Mouse (Mus musculus) neutrophil, adult 65 days (primary cell): Measurements from ENCODE around the gene Gm3327. TPM values are rescaled to one million over a fixed set of nuclear protein-coding genes. Genes with fewer than 3 reads are reported as not detected.

Source experiments
- total RNA-seq: library from RNA; stranded (reverse); gene quantifications from 2 replicates; pipeline ENCODE4 v1.2.4, GENCODE M21; 2023

The Gm3327 gene
- not detected in 2 replicates for total RNA-seq

GRCm38 (mm10) chr14:44123551-44123950 lies at the start of gene Gm3327:
TSS of gene Gm3327 (plus strand) at chr14:44123851.

GRCm38 (mm10) chr14:44102354-44102753 lies 21.3 kb upstream of the Gm3327 start, which contains the start of gene Ear2:
TSS of gene Ear2 (plus strand) at chr14:44102654.

Other genes with a start within 250 kb of the Gm3327 start
- gene Ear1, start 248.3 kb upstream of the Gm3327 start, total RNA-seq: 6.3 and 15.0 TPM in 2 replicates
- gene Ear10, start 200.3 kb upstream of the Gm3327 start, total RNA-seq: not detected in 2 replicates
- 0.18 TPM in 1 of 2 replicates, not detected in the other for gene Gm8113, start 198.5 kb upstream of the Gm3327 start, total RNA-seq
- gene Ang5, start 166.8 kb upstream of the Gm3327 start, total RNA-seq: not detected in 2 replicates
- not detected in 2 replicates for gene Ang6, start 121.6 kb upstream of the Gm3327 start, total RNA-seq
- 61.7 and 110 TPM in 2 replicates for gene Ear2, start 21.2 kb upstream of the Gm3327 start, total RNA-seq
- not detected in 2 replicates for gene Gm8212, start 73.8 kb downstream of the Gm3327 start, total RNA-seq
- not detected in 2 replicates for gene 4930503E14Rik, start 89.4 kb downstream of the Gm3327 start, total RNA-seq
- gene Gm8220, start 161.7 kb downstream of the Gm3327 start, total RNA-seq: not detected in 2 replicates
- not detected in 2 replicates for gene Gm5930, start 214.7 kb downstream of the Gm3327 start, total RNA-seq
- not detected in 2 replicates for gene Gm8229, start 241.5 kb downstream of the Gm3327 start, total RNA-seq